Mouse (Mus musculus) lung, adult 2 months (tissue): Measurements from ENCODE around the gene Mfsd13b.

Experiments used
- CTCF ChIP-seq: fragments of 200-500 bp; IDR thresholded peaks from 2 replicates; pipeline ENCODE4 v1.5.1; 2011; ENCODE audit warnings: mild to moderate bottlenecking, low read length, control low read depth; ENCODE audit not compliant: insufficient read depth
- POLR2A ChIP-seq: fragments of 200-500 bp; IDR thresholded peaks from 2 replicates; pipeline ENCODE4 v1.6.1; 2011; ENCODE audit warnings: low read depth, mild to moderate bottlenecking, control low read depth, low read length, borderline replicate concordance; ENCODE audit errors: extremely low read depth

GRCm38 (mm10) chr7:121033856-121034652 lies 51.7 kb downstream of the Mfsd13b start, which contains the start of gene Mettl9:
- TF ChIP-seq CTCF = no peak
- peak; percentile 85; the same call in 1 of the 2 replicates for TF ChIP-seq POLR2A
